Mouse (Mus musculus): Measurements from ENCODE around the gene Gpx3.

- TF ChIP-seq CTCF (IDR thresholded peaks at IDR 0.05; ENCODE audit: extremely low read depth, insufficient read depth, low read length) (no peak), POLR2A (IDR thresholded peaks at IDR 0.05; ENCODE audit: extremely low read depth, insufficient read depth, low read length) (no peak)
Measured at GRCm38 (mm10) chr11:54922488-54922887, 20.2 kb downstream of the Gpx3 start.
